Mouse (Mus musculus) embryonic facial prominence, embryonic 10.5 days (tissue): Measurements from ENCODE around the gene Pla2g16. TPM values are rescaled to one million over a fixed set of nuclear protein-coding genes. Genes with fewer than 3 reads are reported as not detected.

Experiments used
- DNase-seq: peaks from one replicate; pipeline ENCODE4 v3.0.0-alpha.2; 2017; ENCODE audit warnings: low spot score
- H3K27ac ChIP-seq: fragments of 300-500 bp; sonication (generic); replicated peaks from 2 replicates; pipeline ENCODE4 v1.5.1; 2016; ENCODE audit warnings: mild to moderate bottlenecking
- H3K27me3 ChIP-seq: fragments of 300-500 bp; sonication (generic); replicated peaks from 2 replicates; pipeline ENCODE4 v1.6.1; 2016; ENCODE audit warnings: low read depth, mild to moderate bottlenecking; ENCODE audit not compliant: poor library complexity, severe bottlenecking
- H3K36me3 ChIP-seq: fragments of 300-500 bp; sonication (generic); replicated peaks from 2 replicates; pipeline ENCODE4 v1.6.1; 2016; ENCODE audit warnings: mild to moderate bottlenecking, moderate library complexity
- H3K4me1 ChIP-seq: fragments of 300-500 bp; sonication (generic); 2 replicates; pipeline ENCODE4 v1.6.1; 2016
- H3K4me3 ChIP-seq: fragments of 300-500 bp; sonication (generic); 2 replicates; pipeline ENCODE4 v1.5.1; 2016; ENCODE audit warnings: mild to moderate bottlenecking, moderate library complexity
- H3K9me3 ChIP-seq: fragments of 300-500 bp; sonication (generic); 2 replicates; pipeline ENCODE4 v1.6.1; 2016; ENCODE audit warnings: mild to moderate bottlenecking
- WGBS: fragments of 180-500 bp; shearing (Covaris S2); methylation state at CpG from one replicate; pipeline ENCODE4 v1.1.7; 2016; 5-methylcytosine and 5-hydroxymethylcytosine counted together
- polyA plus RNA-seq: library from polyadenylated mRNA; unstranded; fragments of >200 nt; fragmentation: Nextera tagmentation; extraction: Ambion mirVana; gene quantifications from 2 replicates; pipeline ENCODE4 v1.2.1, GENCODE M21; 2016

The Pla2g16 gene
- polyA plus RNA-seq, 1 experiment from 2014 or later: 7.3 TPM

GRCm38 (mm10) chr19:7569650-7570049, 12.4 kb downstream of the Pla2g16 start:
- H3K27ac ChIP-seq: no peak overlapping the region
- 89% methylated on average over 5 of the region's 5 CpGs for WGBS

DNA sequence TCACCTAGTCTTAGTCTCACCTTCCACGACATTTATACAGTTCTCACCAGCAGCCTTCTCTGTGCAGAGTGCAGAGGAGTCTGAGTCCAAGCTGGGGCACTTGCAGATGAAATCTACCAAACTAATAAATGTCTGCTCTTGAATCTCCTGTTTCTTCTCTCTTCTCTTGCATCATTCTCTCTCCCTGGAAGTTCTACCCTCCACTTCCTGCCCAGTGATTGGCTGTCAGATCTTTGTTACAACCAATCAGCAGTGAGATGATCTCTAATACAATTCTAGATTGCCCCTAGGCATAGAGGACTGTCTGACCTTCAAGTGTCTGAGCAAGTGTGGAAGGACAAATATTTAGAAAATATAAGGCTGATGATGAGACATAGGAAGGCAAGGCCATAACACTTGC, 18.9 kb downstream of the Pla2g16 start:
- Histone ChIP-seq H3K4me3 (no peak overlapping the region), H3K27ac (no peak overlapping the region), H3K36me3 (no peaks in the 10 kb centered on the region), H3K9me3 (no peaks in the 10 kb centered on the region), H3K27me3 (no peaks in the 10 kb centered on the region), H3K4me1 (no peaks in the 10 kb centered on the region)
- no peak for DNase-seq
- WGBS: 87% methylated on average over 1 of the region's 1 CpGs

More at GRCm38 (mm10) chr19:7569650-7570049, 12.4 kb downstream of the Pla2g16 start:
- H3K36me3 ChIP-seq: no peaks in the 10 kb centered on the region
- DNase-seq: no peak
- no peaks in the 10 kb centered on the region for H3K9me3 ChIP-seq
- peaks cover 24% of the 10 kb centered on the region for H3K4me1 ChIP-seq
- no peaks in the 10 kb centered on the region for H3K27me3 ChIP-seq
- H3K4me3 ChIP-seq: no peak overlapping the region

DNA sequence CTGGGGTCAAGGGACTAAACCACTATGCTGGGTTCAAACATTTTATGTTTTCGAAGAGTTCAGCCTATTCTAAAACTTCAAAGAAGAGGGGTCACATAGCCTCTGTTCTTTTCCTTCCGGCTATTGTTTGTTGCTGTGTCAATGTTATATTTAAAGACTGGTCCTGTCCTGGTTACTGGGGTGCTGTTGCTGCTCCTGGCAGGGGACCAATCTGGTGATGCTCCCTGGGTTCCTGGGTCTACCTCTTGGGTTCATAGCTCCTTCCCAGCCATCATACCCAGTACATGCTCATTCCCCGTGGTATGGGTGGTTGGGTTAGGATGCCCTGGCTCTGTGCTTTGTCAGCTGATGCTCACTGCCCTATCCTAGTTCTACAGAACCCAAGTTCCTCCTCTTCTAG, 20.5 kb downstream of the Pla2g16 start:
- WGBS: 86% methylated on average over 3 of the region's 3 CpGs
- no peaks in the 10 kb centered on the region for H3K27me3 ChIP-seq
- H3K9me3 ChIP-seq: no peaks in the 10 kb centered on the region
- H3K36me3 ChIP-seq: no peaks in the 10 kb centered on the region
- H3K4me1 ChIP-seq: no peaks in the 10 kb centered on the region
- no peak for DNase-seq
- no peak overlapping the region for H3K27ac ChIP-seq
- H3K4me3 ChIP-seq: no peak overlapping the region

- Histone ChIP-seq H3K27me3 (no peaks in the 10 kb centered on the region), H3K36me3 (no peaks in the 10 kb centered on the region), H3K4me1 (peaks cover 8% of the 10 kb centered on the region), H3K4me3 (no peak overlapping the region), H3K9me3 (no peaks in the 10 kb centered on the region), H3K27ac (no peak overlapping the region)
- DNase-seq: no peak
- 71% methylated on average over 5 of the region's 5 CpGs for WGBS
Observed at GRCm38 (mm10) chr19:7581042-7581441, 23.8 kb downstream of the Pla2g16 start.

DNA sequence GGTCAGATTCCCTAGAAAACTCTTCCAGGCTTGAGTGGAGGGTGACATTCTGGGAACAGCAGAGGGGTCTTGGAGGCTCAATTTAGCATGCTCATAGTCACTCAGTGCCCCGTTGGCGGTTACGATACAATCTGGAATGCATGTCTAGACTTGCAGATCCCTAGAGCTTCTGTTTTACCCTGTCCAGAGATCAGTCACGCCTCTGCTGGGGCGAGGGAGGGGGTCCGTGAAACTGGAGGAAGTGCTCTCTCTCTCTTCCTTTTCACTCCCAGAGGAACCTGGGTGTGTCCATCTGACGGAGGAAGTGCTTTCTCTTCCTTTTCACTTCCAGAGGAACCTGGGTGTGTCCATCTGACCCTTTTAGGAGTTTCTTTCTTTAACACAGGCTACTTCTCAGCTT, 25.8 kb downstream of the Pla2g16 start:
- 0 out of 2 replicates have a peak, but pooled peaks cover 1% of the 10 kb centered on the region for H3K36me3 ChIP-seq
- no peak overlapping the region for H3K4me3 ChIP-seq
- H3K4me1 ChIP-seq: peaks cover 8% of the 10 kb centered on the region
- H3K9me3 ChIP-seq: 0 out of 2 replicates have a peak, but pooled peaks cover 1% of the 10 kb centered on the region
- DNase-seq: peak; percentile 29
- no peaks in the 10 kb centered on the region for H3K27me3 ChIP-seq
- WGBS: 53% methylated on average over 7 of the region's 7 CpGs
- H3K27ac ChIP-seq: no peak overlapping the region

GRCm38 (mm10) chr19:7583599-7583998, 26.3 kb downstream of the Pla2g16 start:
- peaks cover 8% of the 10 kb centered on the region for H3K4me1 ChIP-seq
- no peak overlapping the region for H3K27ac ChIP-seq
- no peak overlapping the region for H3K4me3 ChIP-seq
- WGBS: 76% methylated on average over 3 of the region's 3 CpGs
- no peaks in the 10 kb centered on the region for H3K27me3 ChIP-seq
- H3K36me3 ChIP-seq: peaks cover 5% of the 10 kb centered on the region; the same call in 1 of the 2 replicates
- H3K9me3 ChIP-seq: 0 out of 2 replicates have a peak, but pooled peaks cover 5% of the 10 kb centered on the region
- DNase-seq: no peak

GRCm38 (mm10) chr19:7585279-7585678, 28.0 kb downstream of the Pla2g16 start:
- WGBS: 87% methylated on average over 8 of the region's 8 CpGs
- Histone ChIP-seq H3K4me3 (no peak overlapping the region), H3K4me1 (peaks cover 8% of the 10 kb centered on the region), H3K27me3 (no peaks in the 10 kb centered on the region), H3K27ac (no peak overlapping the region), H3K36me3 (peaks cover 5% of the 10 kb centered on the region; the same call in 1 of the 2 replicates), H3K9me3 (0 out of 2 replicates have a peak, but pooled peaks cover 5% of the 10 kb centered on the region)
- DNase-seq: no peak

DNA sequence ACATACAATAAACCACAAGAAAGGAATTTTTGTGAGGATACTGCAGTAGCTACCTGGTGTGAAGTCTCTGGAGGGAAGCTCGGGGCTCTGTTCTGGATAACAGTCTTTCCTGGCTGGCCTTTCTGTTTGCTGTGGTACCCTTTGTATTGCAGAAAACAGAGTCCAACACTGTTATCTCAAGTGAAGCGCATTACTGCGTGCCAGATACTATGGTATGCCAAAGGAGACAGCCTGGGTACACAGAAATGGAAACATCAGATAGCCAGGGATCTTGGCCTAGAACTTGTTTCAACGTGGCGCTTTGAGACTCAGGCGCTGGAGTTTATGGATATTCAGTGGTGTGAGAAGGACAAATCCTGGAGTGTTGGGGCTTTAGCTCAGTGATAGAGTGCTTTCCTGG, 28.5 kb downstream of the Pla2g16 start:
- H3K9me3 ChIP-seq: 0 out of 2 replicates have a peak, but pooled peaks cover 5% of the 10 kb centered on the region
- H3K36me3 ChIP-seq: peaks cover 5% of the 10 kb centered on the region; the same call in 1 of the 2 replicates
- no peak overlapping the region for H3K27ac ChIP-seq
- no peak overlapping the region for H3K4me3 ChIP-seq
- H3K27me3 ChIP-seq: no peaks in the 10 kb centered on the region
- 92% methylated on average over 6 of the region's 6 CpGs for WGBS
- no peak for DNase-seq
- peaks cover 8% of the 10 kb centered on the region for H3K4me1 ChIP-seq

DNA sequence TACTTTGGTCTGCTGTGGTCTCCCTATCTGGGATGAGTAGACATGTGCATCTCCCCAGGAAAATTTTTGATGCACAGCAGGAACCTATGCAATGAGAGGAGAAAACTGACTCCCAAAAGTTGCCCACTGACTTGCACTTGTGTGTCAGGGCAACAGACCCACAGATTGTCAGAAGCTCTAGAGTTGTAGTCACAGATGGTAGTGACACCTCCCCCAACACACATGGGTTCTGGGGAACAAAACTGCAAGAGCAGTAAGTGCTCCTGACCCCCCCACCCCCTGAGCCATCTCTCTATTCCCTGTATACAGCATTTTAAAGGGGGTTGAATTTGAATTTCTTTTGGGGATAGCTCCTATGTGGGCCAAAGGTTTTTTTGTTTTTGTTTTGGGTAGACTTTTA, 33.5 kb downstream of the Pla2g16 start:
- Histone ChIP-seq H3K4me3 (no peak overlapping the region), H3K4me1 (peaks cover 9% of the 10 kb centered on the region), H3K27ac (no peak overlapping the region), H3K36me3 (peaks cover 5% of the 10 kb centered on the region; the same call in 1 of the 2 replicates), H3K9me3 (0 out of 2 replicates have a peak, but pooled peaks cover 5% of the 10 kb centered on the region), H3K27me3 (no peaks in the 10 kb centered on the region)
- DNase-seq: no peak

- no peaks in the 10 kb centered on the region for H3K27me3 ChIP-seq
- WGBS: 45% methylated on average over 3 of the region's 3 CpGs
Observed at GRCm38 (mm10) chr19:7592018-7592417, 34.8 kb downstream of the Pla2g16 start.

GRCm38 (mm10) chr19:7595534-7595933, 38.3 kb downstream of the Pla2g16 start:
- Histone ChIP-seq H3K27ac (no peak overlapping the region), H3K4me3 (no peak overlapping the region), H3K4me1 (peaks cover 9% of the 10 kb centered on the region), H3K9me3 (no peaks in the 10 kb centered on the region), H3K36me3 (no peaks in the 10 kb centered on the region), H3K27me3 (no peaks in the 10 kb centered on the region)
- 24% methylated on average over 2 of the region's 2 CpGs for WGBS
- peak; percentile 35 for DNase-seq

More at GRCm38 (mm10) chr19:7592018-7592417, 34.8 kb downstream of the Pla2g16 start:
- no peak overlapping the region for H3K4me3 ChIP-seq
- H3K36me3 ChIP-seq: peaks cover 5% of the 10 kb centered on the region; the same call in 1 of the 2 replicates
- H3K27ac ChIP-seq: no peak overlapping the region
- peak; percentile 40 for DNase-seq
- H3K9me3 ChIP-seq: 0 out of 2 replicates have a peak, but pooled peaks cover 5% of the 10 kb centered on the region
- peaks cover 9% of the 10 kb centered on the region for H3K4me1 ChIP-seq

- DNase-seq: no peak
- Histone ChIP-seq H3K27ac (no peak overlapping the region), H3K9me3 (no peaks in the 10 kb centered on the region), H3K36me3 (no peaks in the 10 kb centered on the region), H3K4me3 (no peak overlapping the region), H3K27me3 (no peaks in the 10 kb centered on the region), H3K4me1 (no peaks in the 10 kb centered on the region)
- WGBS: 54% methylated on average over 4 of the region's 4 CpGs
Observed at GRCm38 (mm10) chr19:7598481-7598880, 41.2 kb downstream of the Pla2g16 start.

DNA sequence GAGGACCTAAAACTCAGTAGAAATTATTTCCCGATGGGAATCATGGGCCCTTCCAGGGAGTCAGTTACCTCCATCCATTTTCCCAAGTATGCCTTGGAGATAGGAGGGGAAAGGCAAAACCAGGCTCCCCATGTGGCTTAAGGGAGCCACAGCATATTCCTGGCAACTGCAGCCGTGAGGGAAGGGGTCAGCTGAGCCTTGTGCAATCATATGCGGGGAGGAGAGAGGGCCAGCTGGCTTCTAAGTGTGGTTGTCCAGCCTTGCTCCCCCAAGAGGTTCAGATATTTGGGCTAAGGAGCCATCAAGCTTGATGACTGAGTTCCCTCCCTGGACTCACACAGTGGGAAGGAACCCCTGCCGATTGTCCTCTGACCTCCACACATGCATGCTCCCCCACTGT, 44.3 kb downstream of the Pla2g16 start:
- H3K9me3 ChIP-seq: no peaks in the 10 kb centered on the region
- DNase-seq: no peak
- no peaks in the 10 kb centered on the region for H3K27me3 ChIP-seq
- WGBS: 80% methylated on average over 4 of the region's 4 CpGs
- H3K36me3 ChIP-seq: no peaks in the 10 kb centered on the region
- H3K27ac ChIP-seq: no peak overlapping the region
- H3K4me1 ChIP-seq: peaks cover 14% of the 10 kb centered on the region
- H3K4me3 ChIP-seq: no peak overlapping the region
